Mouse (Mus musculus) retina, postnatal 7 days (tissue): ENCODE data around the gene Casq1.

Experiments
- DNase-seq: peaks from one replicate; pipeline ENCODE4 v3.0.0-alpha.2; 2012; ENCODE audit warnings: low read depth, low spot score

Casq1 gene

GRCm38 (mm10) chr1:172183056-172183455, 36.6 kb downstream of the Casq1 start:
- no peak for DNase-seq

GRCm38 (mm10) chr1:172181777-172182176, 37.9 kb downstream of the Casq1 start:
- DNase-seq = no peak

GRCm38 (mm10) chr1:172180881-172181280, 38.8 kb downstream of the Casq1 start:
- DNase-seq = no peak

DNA sequence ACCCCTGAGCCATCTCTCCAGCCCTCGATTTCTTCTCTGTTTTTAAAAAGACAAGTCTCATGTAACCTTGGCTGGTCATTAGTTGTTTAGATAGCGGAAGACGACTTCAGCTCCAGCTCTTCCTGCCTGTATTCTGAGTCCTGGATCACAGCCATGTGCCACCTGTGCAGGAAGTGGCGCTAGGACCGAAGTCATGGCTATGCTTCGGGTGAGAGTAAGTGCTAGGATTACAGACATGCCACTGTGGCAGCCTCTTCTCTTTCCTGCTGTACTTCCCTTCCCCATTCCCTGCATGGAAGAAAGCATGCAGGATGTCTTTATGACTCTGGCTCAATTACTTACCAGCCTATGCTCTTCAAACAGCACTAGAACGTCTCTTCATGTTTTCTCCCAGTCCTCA, 40.6 kb downstream of the Casq1 start:
- no peak for DNase-seq

GRCm38 (mm10) chr1:172177791-172178190, 41.9 kb downstream of the Casq1 start:
- DNase-seq = no peak

DNA sequence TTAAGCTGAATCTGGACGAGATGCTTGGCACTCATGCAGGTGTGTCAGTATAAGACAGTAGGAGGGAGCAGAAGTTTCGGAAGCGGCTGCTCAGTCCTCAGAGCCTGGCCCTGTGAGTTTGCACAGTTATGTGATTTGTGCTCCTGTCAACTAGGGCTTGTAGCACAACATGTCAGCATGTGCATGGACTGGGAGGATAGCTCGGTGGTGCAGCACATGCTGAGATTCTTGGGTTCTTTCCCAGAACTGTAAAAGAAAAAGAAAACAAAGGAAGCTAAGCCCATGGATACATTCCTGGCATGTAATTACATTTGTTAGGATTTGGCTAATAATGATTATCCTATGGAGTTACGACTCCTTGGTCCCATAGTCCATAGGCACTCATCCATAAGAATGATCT, 46.5 kb downstream of the Casq1 start:
- no peak for DNase-seq

DNA sequence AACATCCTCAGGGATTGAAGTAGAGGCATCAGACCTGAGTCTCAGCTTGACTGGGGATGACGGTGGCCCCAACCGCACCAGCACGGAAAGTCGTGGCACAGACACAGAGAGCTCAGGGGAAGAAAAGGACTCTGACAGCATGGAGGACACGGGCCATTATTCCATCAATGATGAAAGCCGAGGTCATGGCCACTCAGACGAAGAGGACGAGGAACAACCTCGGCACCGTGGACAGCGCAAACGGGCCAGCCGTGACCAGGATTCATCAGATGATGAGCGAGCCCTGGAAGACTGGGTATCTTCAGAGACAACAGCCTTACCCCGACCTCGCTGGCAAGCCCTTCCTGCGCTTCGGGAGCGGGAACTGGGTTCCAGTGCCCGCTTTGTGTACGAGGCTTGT, 47.3 kb downstream of the Casq1 start:
- no peak for DNase-seq

DNA sequence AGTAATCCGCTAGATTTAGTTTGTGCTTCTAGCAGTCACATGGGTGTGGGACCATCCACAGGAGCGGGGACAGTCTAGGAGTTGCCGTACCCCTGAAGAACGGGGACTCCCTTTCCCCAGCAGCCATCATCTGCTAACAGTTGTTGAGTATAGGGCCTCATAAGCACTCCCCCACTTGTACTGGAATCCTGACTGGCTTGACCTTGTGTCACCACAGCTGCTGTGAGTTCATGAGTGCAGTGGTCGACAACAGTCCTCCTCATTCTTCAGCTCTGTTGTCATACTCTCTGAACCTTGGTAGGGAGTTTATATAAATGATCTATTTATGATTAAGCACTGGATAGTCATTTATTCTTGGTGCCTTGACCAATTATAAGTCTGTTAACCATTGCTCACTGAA, 49.9 kb downstream of the Casq1 start:
- no peak for DNase-seq

DNA sequence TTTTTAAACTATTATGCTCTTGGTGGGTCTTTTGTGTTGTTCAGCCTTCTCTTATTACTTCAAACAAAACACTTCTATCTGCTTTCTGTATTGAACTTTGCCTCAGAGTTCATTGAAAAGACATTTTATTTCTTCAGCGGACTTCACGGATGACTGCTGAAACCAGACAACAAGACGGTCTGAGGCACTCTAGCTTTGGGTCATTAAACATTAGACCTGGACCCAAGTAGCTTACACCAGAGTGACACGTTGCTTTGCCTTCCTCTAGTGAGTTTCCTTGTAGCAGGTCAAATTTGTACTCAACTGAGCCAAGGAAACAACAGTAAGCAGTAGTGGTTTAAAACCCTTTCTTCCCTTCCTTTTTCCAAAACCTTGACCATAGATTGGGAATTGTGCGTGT, 51.8 kb downstream of the Casq1 start:
- no peak for DNase-seq

DNA sequence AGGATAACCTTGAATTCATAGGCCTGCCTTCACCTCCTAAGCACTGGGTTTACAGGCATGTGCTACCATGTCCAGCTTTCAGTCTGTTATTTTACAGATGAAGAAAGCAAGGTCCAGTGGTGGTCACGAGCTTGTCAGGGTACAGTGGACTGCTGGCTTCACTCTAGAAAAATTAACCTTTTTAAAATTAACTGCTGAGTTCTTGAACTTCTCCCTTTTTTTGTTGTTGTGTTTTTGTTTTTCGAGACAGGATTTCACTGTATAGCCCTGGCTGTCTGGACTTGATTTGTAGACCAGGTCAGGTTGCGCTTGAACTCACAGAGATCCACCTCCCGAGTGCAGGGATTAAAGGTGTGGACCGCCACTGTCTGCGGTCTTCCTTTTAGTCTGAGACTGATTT, 56.7 kb downstream of the Casq1 start:
- DNase-seq = no peak

GRCm38 (mm10) chr1:172162009-172162408, 57.7 kb downstream of the Casq1 start:
- DNase-seq = no peak

GRCm38 (mm10) chr1:172160508-172160907, 59.2 kb downstream of the Casq1 start:
- no peak for DNase-seq

DNA sequence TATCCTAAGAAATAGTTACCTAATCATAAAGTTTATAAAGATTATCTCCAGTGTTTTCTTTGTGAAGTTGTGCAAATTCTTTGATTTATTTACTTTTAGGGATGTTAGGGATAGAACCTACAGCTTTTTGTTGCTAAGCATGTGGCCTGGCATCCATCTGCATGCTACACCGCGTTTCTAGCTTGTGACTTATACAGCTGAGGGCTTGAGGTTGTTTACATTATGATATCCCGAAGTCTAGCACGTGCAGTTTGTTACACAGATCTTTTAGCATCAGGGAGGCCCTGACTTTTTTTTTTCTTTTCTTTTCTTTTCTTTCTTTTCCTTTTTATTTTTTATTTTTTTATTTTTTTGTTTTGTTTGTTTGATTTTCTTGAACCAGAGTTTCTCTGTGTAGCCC, 59.7 kb downstream of the Casq1 start:
- no peak for DNase-seq
